Mouse (Mus musculus) heart, embryonic 13.5 days (tissue): ENCODE data around the gene Lrtm2. TPM values are rescaled to one million over a fixed set of nuclear protein-coding genes. Genes with fewer than 3 reads are reported as not detected.
"Not testable (repeated sequence)": the region's sequence is repeated elsewhere in the genome, so short reads cannot be mapped to it uniquely, and the experiment has no call there.

Experiments
- ATAC-seq: fragments of 200-750 bp; cut with Nextera tagmentation; 2 replicates; pipeline ENCODE4 v1.8.0; 2017; ENCODE audit warnings: moderate TSS enrichment; ENCODE audit not compliant: insufficient number of reproducible peaks, low FRiP score, low TSS enrichment; ENCODE audit errors: extremely low read depth
- H3K27ac ChIP-seq: fragments of 300-500 bp; sonication (generic); replicated peaks from 2 replicates; pipeline ENCODE4 v1.5.1; 2015; ENCODE audit warnings: moderate library complexity, mild to moderate bottlenecking, inconsistent platforms
- H3K27me3 ChIP-seq: fragments of 300-500 bp; sonication (generic); replicated peaks from 2 replicates; pipeline ENCODE4 v1.6.1; 2015; ENCODE audit warnings: mild to moderate bottlenecking, inconsistent platforms
- H3K36me3 ChIP-seq: fragments of 300-500 bp; sonication (generic); 2 replicates; pipeline ENCODE4 v1.6.1; 2015; ENCODE audit warnings: mild to moderate bottlenecking, inconsistent platforms
- H3K4me1 ChIP-seq: fragments of 300-500 bp; sonication (generic); 2 replicates; pipeline ENCODE4 v1.6.1; 2015; ENCODE audit warnings: inconsistent platforms
- H3K4me2 ChIP-seq: fragments of 300-500 bp; sonication (generic); 2 replicates; pipeline ENCODE4 v1.6.1; 2015; ENCODE audit warnings: inconsistent platforms, mild to moderate bottlenecking, moderate library complexity
- H3K4me3 ChIP-seq: fragments of 300-500 bp; sonication (generic); 2 replicates; pipeline ENCODE4 v1.5.1; 2015; ENCODE audit warnings: moderate library complexity, mild to moderate bottlenecking, inconsistent platforms
- H3K9ac ChIP-seq: fragments of 300-500 bp; sonication (generic); 2 replicates; pipeline ENCODE4 v1.6.1; 2015; ENCODE audit warnings: inconsistent platforms, mild to moderate bottlenecking, moderate library complexity
- H3K9me3 ChIP-seq: fragments of 300-500 bp; sonication (generic); 2 replicates; pipeline ENCODE4 v1.6.1; 2016; ENCODE audit warnings: inconsistent platforms
- WGBS: fragments of 180-500 bp; shearing (Covaris S2); methylation state at CpG from one replicate; pipeline ENCODE4 v1.1.7; 2015; ENCODE audit warnings: mixed read lengths; 5-methylcytosine and 5-hydroxymethylcytosine counted together
- polyA plus RNA-seq: library from polyadenylated mRNA; unstranded; fragments of >200 nt; fragmentation: Nextera tagmentation; extraction: Ambion mirVana; gene quantifications from 2 replicates; pipeline ENCODE4 v1.2.1, GENCODE M21; 2015

Gene Lrtm2
- 0.13 and 0.17 TPM in 2 replicates for polyA plus RNA-seq

DNA sequence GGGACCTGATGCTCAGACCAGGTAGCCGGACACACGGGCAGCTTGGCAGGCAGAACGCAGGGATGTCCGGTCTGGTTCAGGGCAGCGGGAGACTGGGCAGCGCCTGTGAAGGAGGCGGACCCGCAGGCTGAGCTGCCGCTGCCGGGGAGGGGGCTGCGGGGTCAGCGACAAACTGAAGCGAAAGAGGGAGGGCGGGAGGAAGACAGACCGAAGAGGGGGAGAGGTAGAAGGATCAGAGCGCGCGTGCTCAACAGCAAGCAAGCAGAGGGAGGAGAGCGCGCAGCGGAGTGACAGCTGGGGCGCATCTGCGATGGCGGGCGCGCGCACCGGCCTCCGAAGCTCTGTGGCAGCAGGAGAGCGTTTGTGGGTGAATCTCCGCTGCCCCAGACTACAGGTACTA is at the start of gene Lrtm2:
TSS of gene Lrtm2 (minus strand) at position 261 of the 400 bp plus-strand sequence.
- H3K27ac ChIP-seq: no peak within 1 kb of the TSS
- under 1% methylated on average over 30 of the region's 31 CpGs for WGBS
- ATAC-seq: no peak
- H3K9ac ChIP-seq: no peak within 1 kb of the TSS
- H3K4me1 ChIP-seq: peaks cover 32% of the 10 kb centered on the region
- peak within 1 kb of the TSS; percentile 69 for H3K4me2 ChIP-seq
- H3K36me3 ChIP-seq: no peaks in the 10 kb centered on the region
- peak within 1 kb of the TSS; percentile 49 for H3K4me3 ChIP-seq
- H3K27me3 ChIP-seq: peaks cover 97% of the 10 kb centered on the region
- no peaks in the 10 kb centered on the region for H3K9me3 ChIP-seq

DNA sequence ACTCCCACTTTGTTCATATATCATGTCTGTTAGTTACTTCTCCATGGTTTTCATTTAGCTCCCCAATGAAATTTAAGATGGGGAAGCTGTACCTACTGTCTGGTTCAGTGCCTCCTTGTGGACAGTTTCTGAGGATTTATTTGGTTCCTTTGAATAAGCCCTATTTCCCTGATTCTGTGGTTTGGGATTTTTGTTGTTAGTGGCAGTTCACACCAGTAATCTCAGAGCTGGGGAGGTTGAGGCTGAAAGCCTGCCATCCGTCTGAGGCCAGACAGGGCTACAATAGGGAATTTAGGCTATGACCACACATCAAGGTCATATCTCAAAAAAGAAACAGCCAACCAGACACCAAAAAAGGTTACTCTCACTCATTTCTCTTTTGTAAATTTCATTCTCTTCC is 48.1 kb upstream of the Lrtm2 start:
- no peaks in the 10 kb centered on the region for H3K27me3 ChIP-seq
- H3K9ac ChIP-seq: no peak overlapping the region
- peaks cover 49% of the 10 kb centered on the region for H3K4me1 ChIP-seq
- no peak overlapping the region for H3K4me3 ChIP-seq
- H3K9me3 ChIP-seq: no peaks in the 10 kb centered on the region
- H3K36me3 ChIP-seq: peaks cover 6% of the 10 kb centered on the region; the same call in 1 of the 2 replicates
- no peak for ATAC-seq
- no peak overlapping the region for H3K4me2 ChIP-seq
- 79% methylated on average over 1 of the region's 1 CpGs for WGBS
- no peak overlapping the region for H3K27ac ChIP-seq

DNA sequence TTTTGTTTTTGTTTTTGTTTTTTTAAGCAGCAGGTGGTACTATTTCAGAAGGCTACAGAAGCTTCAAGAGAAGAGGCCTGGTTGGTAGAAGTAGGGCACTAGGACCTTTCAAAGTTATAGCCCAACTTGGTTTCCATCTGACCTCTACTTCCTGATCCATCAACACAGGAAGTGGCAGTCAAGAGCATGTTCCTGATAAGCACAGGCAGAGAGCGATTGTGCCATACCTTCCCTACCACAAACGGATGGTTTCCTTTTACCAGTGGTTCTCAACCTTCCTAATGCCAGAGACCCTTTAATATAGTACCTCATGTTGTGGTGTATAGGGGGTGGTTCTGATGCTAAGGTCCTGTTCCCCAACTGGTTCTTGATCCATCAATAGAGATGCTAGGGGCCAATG is 47.0 kb upstream of the Lrtm2 start:
- Histone ChIP-seq H3K4me3 (no peak overlapping the region), H3K36me3 (peaks cover 6% of the 10 kb centered on the region; the same call in 1 of the 2 replicates), H3K27me3 (no peaks in the 10 kb centered on the region), H3K9me3 (no peaks in the 10 kb centered on the region), H3K9ac (no peak overlapping the region), H3K4me2 (0 out of 2 replicates have a peak overlapping the region, but pooled peaks have one; percentile 4), H3K4me1 (peaks cover 58% of the 10 kb centered on the region), H3K27ac (peak overlapping the region; percentile 13; the same call in 1 of the 2 replicates)
- ATAC-seq: no peak
- 10% methylated on average over 2 of the region's 2 CpGs for WGBS

DNA sequence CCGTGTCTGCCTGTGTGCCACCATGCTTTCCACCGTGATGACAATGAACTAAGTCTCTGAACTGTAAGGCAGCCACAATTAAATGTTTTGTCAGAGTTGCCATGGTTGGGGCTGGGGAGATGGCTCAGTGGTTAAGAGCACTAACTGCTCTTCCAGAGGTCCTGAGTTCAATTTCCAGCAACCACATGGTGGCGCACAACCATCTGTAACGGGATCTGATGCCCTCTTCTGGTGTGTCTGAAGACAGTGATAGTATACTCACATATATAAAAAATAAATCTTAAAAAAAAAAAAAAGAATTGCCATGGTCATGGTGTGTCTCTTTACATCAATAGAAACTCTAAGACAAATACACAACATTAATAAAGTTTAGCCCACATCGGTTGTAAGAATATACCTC is 44.5 kb upstream of the Lrtm2 start:
- Histone ChIP-seq H3K4me3 (no peak overlapping the region), H3K27ac (no peak overlapping the region), H3K4me2 (no peak overlapping the region), H3K9ac (no peak overlapping the region), H3K4me1 (peaks cover 52% of the 10 kb centered on the region), H3K27me3 (no peaks in the 10 kb centered on the region), H3K36me3 (peaks cover 6% of the 10 kb centered on the region; the same call in 1 of the 2 replicates), H3K9me3 (no peaks in the 10 kb centered on the region)
- no peak for ATAC-seq
- WGBS: 76% methylated on average over 5 of the region's 5 CpGs

DNA sequence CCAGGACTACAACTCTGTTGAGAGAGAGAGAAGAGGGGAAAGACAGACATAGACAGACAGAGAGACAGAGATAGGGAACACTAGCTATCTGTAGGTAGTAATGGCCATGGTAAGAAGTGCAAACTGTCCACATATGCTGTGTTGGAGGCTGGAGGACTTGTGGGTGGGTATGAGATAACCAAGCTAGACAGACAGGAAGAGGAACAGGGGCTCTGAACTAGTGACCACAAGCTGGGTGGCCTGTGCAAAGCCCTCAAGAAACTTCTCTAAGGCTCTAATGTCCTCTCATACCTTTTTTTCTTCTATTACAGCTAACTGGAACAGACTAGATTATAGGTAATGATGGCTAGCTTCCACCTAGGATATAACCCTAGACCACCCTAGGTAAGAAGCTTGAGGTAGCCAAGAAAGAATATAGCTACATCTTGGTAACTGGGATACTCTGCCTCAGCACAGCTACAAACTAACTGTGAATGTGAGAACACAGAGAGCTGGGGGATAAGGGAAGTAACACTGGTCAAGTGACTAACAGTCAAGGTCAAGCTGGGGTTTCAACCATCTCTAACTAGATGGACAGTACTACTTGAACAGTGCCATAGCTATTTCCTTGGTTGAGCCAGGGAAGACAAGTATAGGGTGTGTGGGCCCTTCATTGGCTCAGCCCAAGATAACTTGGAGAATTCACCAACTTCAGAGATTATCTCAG is 42.6 kb upstream of the Lrtm2 start:
- Histone ChIP-seq H3K4me1 (peaks cover 35% of the 10 kb centered on the region), H3K36me3 (peaks cover 13% of the 10 kb centered on the region), H3K27me3 (no peaks in the 10 kb centered on the region), H3K4me2 (no peak overlapping the region), H3K27ac (no peak overlapping the region), H3K9me3 (no peaks in the 10 kb centered on the region), H3K9ac (no peak overlapping the region), H3K4me3 (no peak overlapping the region)
- ATAC-seq: no peak

DNA sequence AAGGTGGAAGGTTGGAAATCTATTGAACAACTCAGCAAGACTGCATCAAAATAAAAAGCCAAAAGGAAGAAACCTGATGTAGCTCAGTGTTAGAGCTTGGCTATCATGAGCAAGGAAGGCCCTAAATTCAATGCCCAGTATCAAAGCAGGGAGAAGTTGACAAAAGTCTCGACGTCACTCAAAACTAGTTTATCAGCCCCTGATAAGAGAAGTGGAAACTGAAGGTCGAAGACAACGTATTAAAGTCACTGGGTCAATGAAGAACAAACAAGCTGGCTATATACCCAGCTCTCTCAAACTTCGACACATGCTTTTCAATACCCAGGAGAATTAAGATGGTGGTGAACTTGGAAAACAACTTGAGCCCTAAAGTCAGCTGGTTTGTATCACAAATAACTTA is 41.7 kb upstream of the Lrtm2 start:
- Histone ChIP-seq H3K9me3 (no peaks in the 10 kb centered on the region), H3K4me3 (no peak overlapping the region), H3K4me2 (no peak overlapping the region), H3K4me1 (peaks cover 26% of the 10 kb centered on the region), H3K27me3 (no peaks in the 10 kb centered on the region), H3K9ac (no peak overlapping the region), H3K36me3 (peaks cover 19% of the 10 kb centered on the region), H3K27ac (no peak overlapping the region)
- ATAC-seq: no peak
- WGBS: 24% methylated on average over 5 of the region's 5 CpGs

DNA sequence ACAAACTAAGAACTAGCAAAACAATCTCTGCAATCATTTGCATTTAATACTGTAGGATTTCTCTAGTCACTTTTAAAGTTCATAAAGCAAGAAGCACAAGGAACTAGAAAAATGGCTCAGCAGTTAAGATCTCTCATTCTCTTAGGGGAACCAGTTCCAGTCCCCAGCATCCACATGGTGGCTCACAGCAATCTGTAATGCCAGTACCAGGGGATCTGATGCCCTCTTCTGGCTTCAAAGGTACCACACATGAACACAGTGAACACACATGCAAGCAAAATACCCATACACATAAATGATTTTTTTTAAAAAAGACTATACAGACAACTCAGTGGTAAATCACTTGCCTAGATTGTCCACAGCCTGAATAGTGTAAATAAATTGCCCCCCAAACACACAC is 41.1 kb upstream of the Lrtm2 start:
- no peak overlapping the region for H3K9ac ChIP-seq
- ATAC-seq: no peak
- H3K27ac ChIP-seq: no peak overlapping the region
- H3K27me3 ChIP-seq: no peaks in the 10 kb centered on the region
- no peaks in the 10 kb centered on the region for H3K9me3 ChIP-seq
- H3K36me3 ChIP-seq: peaks cover 22% of the 10 kb centered on the region
- H3K4me1 ChIP-seq: peaks cover 20% of the 10 kb centered on the region
- no peak overlapping the region for H3K4me2 ChIP-seq
- H3K4me3 ChIP-seq: no peak overlapping the region

DNA sequence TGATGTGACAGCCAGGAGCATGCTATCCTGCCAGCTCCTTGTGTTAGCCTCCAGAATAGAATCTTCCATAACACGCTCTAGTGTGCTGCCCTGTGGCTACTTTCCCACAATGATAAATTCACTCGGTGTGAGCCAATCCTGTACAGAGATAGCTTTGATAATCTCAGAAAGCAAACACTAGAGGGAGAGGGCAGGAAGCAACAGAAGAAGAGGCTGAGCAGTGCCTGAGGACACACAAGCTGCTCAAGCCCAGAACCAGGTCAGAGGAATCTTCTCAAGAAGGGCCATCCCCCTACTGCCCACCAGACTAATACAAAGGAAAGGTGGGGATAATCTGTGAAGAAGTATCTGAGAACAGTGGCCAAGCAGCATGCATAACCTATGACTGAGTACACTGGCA is 36.8 kb upstream of the Lrtm2 start:
- Histone ChIP-seq H3K9ac (no peak overlapping the region), H3K27ac (no peak overlapping the region), H3K27me3 (no peaks in the 10 kb centered on the region), H3K36me3 (peaks cover 58% of the 10 kb centered on the region), H3K4me2 (no peak overlapping the region), H3K4me1 (peaks cover 12% of the 10 kb centered on the region), H3K9me3 (no peaks in the 10 kb centered on the region), H3K4me3 (no peak overlapping the region)
- no peak for ATAC-seq
- 54% methylated on average over 2 of the region's 2 CpGs for WGBS

DNA sequence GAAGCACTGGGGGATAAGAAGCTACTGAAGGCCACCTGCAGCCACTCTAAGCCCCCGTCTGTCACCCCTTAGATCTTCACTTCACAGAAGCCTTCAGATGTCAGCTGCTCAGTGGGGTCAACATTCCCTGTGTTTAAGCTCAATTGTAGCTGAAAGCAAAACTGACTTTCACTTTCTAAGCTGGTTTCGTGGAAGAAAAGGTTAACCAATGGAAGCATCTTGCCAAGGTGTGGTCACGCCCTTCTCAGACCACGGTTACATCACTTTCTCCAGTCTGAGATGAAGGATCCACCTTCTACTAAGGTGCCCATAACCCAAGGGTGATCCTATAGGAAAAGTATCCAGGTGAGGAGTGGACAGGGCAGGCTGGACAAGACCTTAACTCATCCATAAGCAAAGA is 36.2 kb upstream of the Lrtm2 start:
- not testable (repeated sequence) for H3K4me1 ChIP-seq

DNA sequence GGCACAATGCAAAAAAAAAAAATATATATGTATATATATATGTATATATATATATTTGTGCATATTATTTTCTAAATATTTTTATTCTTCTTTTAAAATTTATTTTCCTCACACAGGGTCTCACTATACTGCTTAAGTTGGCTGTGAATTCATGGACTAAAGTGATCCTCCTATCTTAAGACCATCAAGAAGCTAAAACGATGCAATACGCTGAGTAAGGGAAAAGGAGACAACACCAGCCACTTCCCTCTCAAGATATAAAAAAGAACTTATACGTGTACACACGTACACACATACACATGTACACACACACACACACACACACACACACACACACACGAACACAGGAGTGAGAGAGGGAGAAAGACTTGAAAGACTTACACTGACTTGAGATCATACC is 33.0 kb upstream of the Lrtm2 start:
- Histone ChIP-seq H3K4me3 (no peak overlapping the region), H3K36me3 (peaks cover 78% of the 10 kb centered on the region), H3K4me2 (no peak overlapping the region), H3K9me3 (no peaks in the 10 kb centered on the region), H3K27me3 (no peaks in the 10 kb centered on the region), H3K9ac (no peak overlapping the region), H3K4me1 (peaks cover 8% of the 10 kb centered on the region), H3K27ac (no peak overlapping the region)
- ATAC-seq: no peak
- WGBS: 95% methylated on average over 5 of the region's 5 CpGs

More for the DNA sequence above, 36.2 kb upstream of the Lrtm2 start:
- WGBS: 75% methylated on average over 4 of the region's 4 CpGs
- not testable (repeated sequence) for ATAC-seq, H3K27ac ChIP-seq, H3K9ac ChIP-seq, H3K4me3 ChIP-seq, H3K9me3 ChIP-seq, H3K27me3 ChIP-seq, H3K4me2 ChIP-seq
- peaks cover 58% of the 10 kb centered on the region for H3K36me3 ChIP-seq

DNA sequence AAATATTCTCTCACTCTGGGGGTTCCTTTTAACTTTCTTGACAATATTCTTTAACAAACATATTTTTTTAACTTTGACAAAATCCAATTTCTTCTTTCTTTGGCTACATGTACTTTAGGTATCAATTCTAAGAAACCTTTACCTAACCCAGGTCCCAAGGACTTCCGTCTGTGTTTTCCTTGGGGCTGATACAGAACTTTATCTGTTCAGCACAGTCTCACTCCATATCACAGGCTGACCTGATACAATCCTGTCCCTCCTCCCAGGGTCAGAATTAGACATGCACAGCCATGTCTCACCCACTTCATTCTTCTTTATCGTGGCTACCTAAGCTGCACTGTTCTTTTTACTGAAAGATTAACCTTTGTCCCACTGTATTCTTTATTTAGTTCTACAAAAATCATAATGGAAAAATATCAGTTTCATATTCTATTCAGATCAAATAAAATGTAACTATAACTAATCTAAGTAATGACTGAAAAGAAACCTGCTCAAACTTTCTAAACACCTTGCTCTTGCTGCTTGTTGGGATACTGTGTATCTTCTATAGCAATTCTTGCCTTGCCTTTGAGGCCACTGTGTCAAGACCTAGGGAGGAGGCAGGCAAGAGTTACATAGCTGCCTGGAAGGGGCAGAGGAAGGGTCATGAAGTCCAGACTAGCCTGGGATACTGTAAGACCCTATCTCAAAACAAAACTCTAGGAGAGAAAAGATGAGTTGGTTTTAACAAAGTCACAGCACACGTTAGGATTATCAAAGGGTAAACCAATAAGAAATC is 30.5 kb upstream of the Lrtm2 start:
- Histone ChIP-seq H3K27ac (no peak overlapping the region), H3K4me1 (peaks cover 8% of the 10 kb centered on the region), H3K9me3 (no peaks in the 10 kb centered on the region), H3K36me3 (peaks cover 87% of the 10 kb centered on the region), H3K4me2 (no peak overlapping the region), H3K4me3 (no peak overlapping the region), H3K27me3 (no peaks in the 10 kb centered on the region), H3K9ac (no peak overlapping the region)
- ATAC-seq: no peak
- 61% methylated on average over 3 of the region's 3 CpGs for WGBS

DNA sequence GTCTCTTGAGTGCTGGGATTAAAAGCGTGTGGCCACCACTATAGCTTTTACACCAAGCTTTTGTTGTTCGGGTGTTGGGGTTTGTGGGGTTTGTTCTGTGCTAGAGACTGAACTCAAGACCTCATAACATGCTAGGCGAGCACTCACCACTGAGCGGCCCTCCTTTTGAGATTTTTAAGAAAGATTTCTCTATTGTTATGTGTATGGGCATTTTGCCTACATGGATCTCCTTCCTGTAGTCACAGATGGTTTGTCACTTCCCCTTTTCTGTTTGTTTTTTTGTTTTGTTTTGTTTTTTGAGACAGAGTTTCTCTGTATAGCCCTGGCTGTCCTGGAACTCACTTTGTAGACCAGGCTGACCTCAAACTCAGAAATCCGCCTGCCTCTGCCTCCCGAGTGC is 29.7 kb upstream of the Lrtm2 start:
- not testable (repeated sequence) for H3K9ac ChIP-seq, H3K4me1 ChIP-seq, ATAC-seq, H3K27me3 ChIP-seq, H3K4me3 ChIP-seq, H3K9me3 ChIP-seq, H3K27ac ChIP-seq, H3K4me2 ChIP-seq
- H3K36me3 ChIP-seq: peaks cover 87% of the 10 kb centered on the region
- WGBS: 84% methylated on average over 6 of the region's 6 CpGs
